9 mouse cellular contexts compared by ENCODE assay signal in the genomic region with DNA sequence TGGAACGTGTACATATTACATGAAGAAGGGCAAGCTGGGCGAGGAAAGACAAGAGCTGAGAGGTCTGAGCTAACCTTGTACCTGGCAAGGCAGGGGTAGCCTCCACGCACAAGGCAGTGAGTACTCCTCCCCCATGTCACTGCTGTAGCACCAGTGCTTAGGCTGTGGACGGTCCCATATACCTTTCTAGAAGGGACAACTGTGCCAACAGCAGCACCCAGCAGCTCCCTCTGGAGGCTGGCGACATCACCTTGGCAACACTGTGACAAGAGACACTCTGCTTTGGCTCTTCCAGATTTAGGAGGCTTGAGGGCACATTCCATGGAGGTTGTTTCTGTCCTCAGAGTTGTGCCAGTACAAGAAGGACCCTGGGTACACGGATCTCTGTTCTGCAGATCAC.
DNase-seq lines count a peak whose midpoint lies in the region; ATAC-seq and TF ChIP-seq lines count a peak whose summit lies in the region.
"Had no signal": no experiment of that assay in that cellular context is flagged by ENCODE, and none has a peak within 500 bp of the region (broad histone marks: within the 10 kb centered on the region; RNA-seq: fewer than 3 reads in every experiment).

No protein-coding gene starts in this region.

- H3K4me2 ChIP-seq in hindbrain, postnatal 0 days (ENCODE audit: low read depth, low read length): no peak overlapping the region
- no peak overlapping the region for H3K4me2 ChIP-seq in hindbrain, embryonic 13.5 days
- H3K4me2 ChIP-seq in midbrain, embryonic 14.5 days (ENCODE audit: low read length): no peak overlapping the region
- H3K4me2 ChIP-seq: hindbrain, embryonic 12.5 days had no signal

- TF ChIP-seq CTCF in hindbrain, postnatal 0 days (IDR thresholded peaks at IDR 0.05; ENCODE audit: low read depth): peak; percentile 43; the same call in 1 of the 2 replicates

- no peaks in the 10 kb centered on the region for H3K4me1 ChIP-seq in hindbrain, postnatal 0 days (ENCODE audit: insufficient read depth, low read length)
- peaks cover 21% of the 10 kb centered on the region; the same call in 1 of the 2 replicates for H3K4me1 ChIP-seq in hindbrain, embryonic 13.5 days (replicated peaks)
- H3K4me1 ChIP-seq in midbrain, embryonic 14.5 days (ENCODE audit: control insufficient read depth, insufficient read depth, low read length): no peaks in the 10 kb centered on the region
- peaks cover 8% of the 10 kb centered on the region; the same call in 1 of the 2 replicates for H3K4me1 ChIP-seq in midbrain, embryonic 10.5 days
- H3K4me1 ChIP-seq in brown adipose tissue, adult 24 weeks (ENCODE audit: control insufficient read depth, insufficient read depth, insufficient read length, low read length): peaks cover 29% of the 10 kb centered on the region

- H3K27ac ChIP-seq in hindbrain, postnatal 0 days: no peak overlapping the region
- no peak overlapping the region for H3K27ac ChIP-seq in hindbrain, embryonic 13.5 days
- H3K27ac ChIP-seq in midbrain, embryonic 14.5 days (replicated peaks; ENCODE audit: low read depth, low read length): 0 out of 2 replicates have a peak overlapping the region, but pooled peaks have one; percentile 20
- no peak overlapping the region for H3K27ac ChIP-seq in midbrain, embryonic 10.5 days (replicated peaks)
- 0 out of 2 replicates have a peak overlapping the region, but pooled peaks have one; percentile 10 for H3K27ac ChIP-seq in brown adipose tissue, adult 24 weeks (replicated peaks; ENCODE audit: low read depth, low read length)
- H3K27ac ChIP-seq: hindbrain, embryonic 12.5 days had no signal

- H3K27me3 ChIP-seq in hindbrain, postnatal 0 days (ENCODE audit: insufficient read depth, low read length): no peaks in the 10 kb centered on the region
- no peaks in the 10 kb centered on the region for H3K27me3 ChIP-seq in hindbrain, embryonic 13.5 days
- no peaks in the 10 kb centered on the region for H3K27me3 ChIP-seq in midbrain, embryonic 14.5 days (ENCODE audit: control insufficient read depth, insufficient read depth, low read length)
- no peaks in the 10 kb centered on the region for H3K27me3 ChIP-seq in midbrain, embryonic 10.5 days (ENCODE audit: low read depth, poor library complexity, severe bottlenecking)
- H3K27me3 ChIP-seq: hindbrain, embryonic 12.5 days had no signal

- no peaks in the 10 kb centered on the region for H3K9me3 ChIP-seq in hindbrain, postnatal 0 days (ENCODE audit: low read length)
- H3K9me3 ChIP-seq in hindbrain, embryonic 13.5 days: no peaks in the 10 kb centered on the region
- H3K9me3 ChIP-seq in midbrain, embryonic 14.5 days (ENCODE audit: control insufficient read depth, low read length): no peaks in the 10 kb centered on the region
- H3K9me3 ChIP-seq in midbrain, embryonic 10.5 days (replicated peaks): no peaks in the 10 kb centered on the region
- H3K9me3 ChIP-seq: hindbrain, embryonic 12.5 days had no signal

- 72% methylated on average over 6 of the region's 6 CpGs for WGBS in hindbrain, postnatal 0 days
- 85% methylated on average over 6 of the region's 6 CpGs for WGBS in hindbrain, embryonic 13.5 days
- 85% methylated on average over 6 of the region's 6 CpGs for WGBS in midbrain, embryonic 14.5 days
- 84% methylated on average over 6 of the region's 6 CpGs for WGBS in midbrain, embryonic 10.5 days

- H3K4me3 ChIP-seq in hindbrain, postnatal 0 days (ENCODE audit: low read length): no peak overlapping the region
- H3K4me3 ChIP-seq in hindbrain, embryonic 13.5 days: no peak overlapping the region
- no peak overlapping the region for H3K4me3 ChIP-seq in midbrain, embryonic 14.5 days (replicated peaks; ENCODE audit: low read depth, low read length)
- H3K4me3 ChIP-seq in midbrain, embryonic 10.5 days: no peak overlapping the region
- no peak overlapping the region for H3K4me3 ChIP-seq in brown adipose tissue, adult 24 weeks (ENCODE audit: insufficient read depth, low read depth, low read length)
- H3K4me3 ChIP-seq: hindbrain, embryonic 12.5 days had no signal

- no peak overlapping the region for H3K9ac ChIP-seq in hindbrain, postnatal 0 days (replicated peaks; ENCODE audit: low read length)
- no peak overlapping the region for H3K9ac ChIP-seq in hindbrain, embryonic 13.5 days
- no peak overlapping the region for H3K9ac ChIP-seq in midbrain, embryonic 14.5 days (replicated peaks; ENCODE audit: low read length)
- H3K9ac ChIP-seq: hindbrain, embryonic 12.5 days had no signal

- peak; percentile 23 for DNase-seq in hindbrain, postnatal 0 days (ENCODE audit: low spot score)
- no peak for DNase-seq in midbrain, embryonic 14.5 days
- DNase-seq in midbrain, embryonic 10.5 days (ENCODE audit: low spot score): no peak
- peak; percentile 57 for DNase-seq in heart, postnatal 4 days
- DNase-seq: cerebellum, adult 18-20 months had no signal

- no peaks in the 10 kb centered on the region for H3K36me3 ChIP-seq in hindbrain, postnatal 0 days (ENCODE audit: insufficient read depth, low read length)
- H3K36me3 ChIP-seq in hindbrain, embryonic 13.5 days: no peaks in the 10 kb centered on the region
- no peaks in the 10 kb centered on the region for H3K36me3 ChIP-seq in midbrain, embryonic 14.5 days (ENCODE audit: control insufficient read depth, insufficient read depth, low read length)
- peaks cover 19% of the 10 kb centered on the region for H3K36me3 ChIP-seq in midbrain, embryonic 10.5 days
- H3K36me3 ChIP-seq: hindbrain, embryonic 12.5 days had no signal

- 0 out of 2 replicates have a peak, but pooled peaks have one; percentile 18 for ATAC-seq in hindbrain, postnatal 0 days
- no peak for ATAC-seq in hindbrain, embryonic 13.5 days (ENCODE audit: low FRiP score)
- no peak for ATAC-seq in midbrain, embryonic 14.5 days (ENCODE audit: low FRiP score, low TSS enrichment)
- ATAC-seq in megakaryocyte-erythroid progenitor cell, adult 5-6 weeks (replicated peaks; ENCODE audit: low FRiP score, low TSS enrichment, poor library complexity, severe bottlenecking): no peak

Comparison
In these comparisons a context has a peak if more than half of its experiments do, and no peak if none do; other contexts are left out.
1. H3K27ac ChIP-seq: peak in midbrain, embryonic 14.5 days (single experiment) and brown adipose tissue, adult 24 weeks (single experiment); none in hindbrain, postnatal 0 days (single experiment), hindbrain, embryonic 13.5 days (single experiment) and midbrain, embryonic 10.5 days (single experiment).
2. DNase-seq: peak in hindbrain, postnatal 0 days (single experiment) and heart, postnatal 4 days (single experiment); none in midbrain, embryonic 14.5 days (single experiment) and midbrain, embryonic 10.5 days (single experiment).